Mouse (Mus musculus) embryo, embryonic 9.5 days (tissue): ENCODE measurements around the gene Actn4.

Source experiments
- DNase-seq: peaks from one replicate; pipeline ENCODE4 v3.0.0-alpha.2; 2017; ENCODE audit errors: extremely low spot score

Actn4 gene

GRCm38 (mm10) chr7:28924802-28925201, 37.3 kb downstream of the Actn4 start:
- no peak for DNase-seq

GRCm38 (mm10) chr7:28923865-28924291, 38.3 kb downstream of the Actn4 start:
- DNase-seq, result peak; percentile 42

- DNase-seq, result no peak
Observed at GRCm38 (mm10) chr7:28922606-28923005, 39.5 kb downstream of the Actn4 start.

- DNase-seq, result no peak
Observed at GRCm38 (mm10) chr7:28921722-28922465, 40.2 kb downstream of the Actn4 start.

GRCm38 (mm10) chr7:28921178-28921577, 41.0 kb downstream of the Actn4 start:
- no peak for DNase-seq

GRCm38 (mm10) chr7:28919815-28920214, 42.3 kb downstream of the Actn4 start:
- no peak for DNase-seq

- DNase-seq, result no peak
Observed at GRCm38 (mm10) chr7:28918540-28918939, 43.6 kb downstream of the Actn4 start.

- no peak for DNase-seq
Observed at GRCm38 (mm10) chr7:28917503-28918426, 44.4 kb downstream of the Actn4 start.

GRCm38 (mm10) chr7:28916491-28916890, 45.6 kb downstream of the Actn4 start:
- DNase-seq, result no peak

GRCm38 (mm10) chr7:28913171-28913570, 49.0 kb downstream of the Actn4 start:
- no peak for DNase-seq

GRCm38 (mm10) chr7:28911632-28912031, 50.5 kb downstream of the Actn4 start:
- no peak for DNase-seq

GRCm38 (mm10) chr7:28907195-28907594, 54.9 kb downstream of the Actn4 start:
- DNase-seq, result no peak

- no peak for DNase-seq
Observed at GRCm38 (mm10) chr7:28903778-28904177, 58.4 kb downstream of the Actn4 start.

GRCm38 (mm10) chr7:28902809-28903208, 59.3 kb downstream of the Actn4 start:
- DNase-seq, result no peak

- no peak for DNase-seq
Observed at GRCm38 (mm10) chr7:28902180-28902579, 60.0 kb downstream of the Actn4 start.

- DNase-seq, result no peak
Observed at GRCm38 (mm10) chr7:28901311-28902125, 60.6 kb downstream of the Actn4 start.

- DNase-seq, result no peak
Observed at GRCm38 (mm10) chr7:28899972-28900371, 62.2 kb downstream of the Actn4 start.

- DNase-seq, result no peak
Observed at GRCm38 (mm10) chr7:28897661-28898060, 64.5 kb downstream of the Actn4 start.

- DNase-seq, result no peak
Observed at GRCm38 (mm10) chr7:28894942-28895341, 67.2 kb downstream of the Actn4 start.

- DNase-seq, result peak; percentile 63
Observed at GRCm38 (mm10) chr7:28893643-28894265, 68.4 kb downstream of the Actn4 start.

GRCm38 (mm10) chr7:28892601-28893000, 69.5 kb downstream of the Actn4 start:
- DNase-seq, result no peak
